Mouse (Mus musculus): ENCODE results near the gene Rfc5. TPM values are rescaled to one million over a fixed set of nuclear protein-coding genes. Genes with fewer than 3 reads are reported as not detected.
A peak's percentile ranks its signal among the peaks of the same experiment; 100 is the strongest.

Gene Rfc5
- polyA plus RNA-seq, 1 experiment = 18.5 TPM

DNA sequence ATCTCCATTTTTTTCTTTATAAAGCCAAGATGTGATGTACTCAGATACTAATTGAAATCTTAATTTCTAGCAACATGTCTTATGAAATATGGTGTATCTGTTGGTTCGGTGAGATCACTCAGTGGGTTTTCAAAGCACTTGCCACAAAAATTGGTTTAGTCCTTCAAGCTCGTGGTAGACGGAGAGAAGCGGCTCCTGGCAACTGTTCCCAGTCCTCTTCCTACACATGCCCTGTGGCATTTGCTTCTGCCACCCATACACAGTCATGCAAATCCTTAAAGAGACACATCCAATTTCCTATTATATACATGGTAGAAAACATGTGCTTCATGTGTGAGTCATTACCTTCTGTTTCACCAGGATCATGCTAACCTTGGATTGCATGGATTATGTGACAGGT lies 27.3 kb downstream of the Rfc5 start:
- Histone ChIP-seq H3K4me3 (ENCODE audit: insufficient read depth, low read length) (no peak overlapping the region), H3K27ac (ENCODE audit: insufficient read depth, low read length) (no peak overlapping the region), H3K4me1 (ENCODE audit: control insufficient read depth, insufficient read depth, low read length) (peaks cover 29% of the 10 kb centered on the region)
- no peak for TF ChIP-seq CTCF (IDR thresholded peaks at IDR 0.05; ENCODE audit: extremely low read depth, insufficient read depth, low read length)
- TF ChIP-seq POLR2A (IDR thresholded peaks at IDR 0.05; ENCODE audit: extremely low read depth, insufficient read depth, low read length) = no peak

DNA sequence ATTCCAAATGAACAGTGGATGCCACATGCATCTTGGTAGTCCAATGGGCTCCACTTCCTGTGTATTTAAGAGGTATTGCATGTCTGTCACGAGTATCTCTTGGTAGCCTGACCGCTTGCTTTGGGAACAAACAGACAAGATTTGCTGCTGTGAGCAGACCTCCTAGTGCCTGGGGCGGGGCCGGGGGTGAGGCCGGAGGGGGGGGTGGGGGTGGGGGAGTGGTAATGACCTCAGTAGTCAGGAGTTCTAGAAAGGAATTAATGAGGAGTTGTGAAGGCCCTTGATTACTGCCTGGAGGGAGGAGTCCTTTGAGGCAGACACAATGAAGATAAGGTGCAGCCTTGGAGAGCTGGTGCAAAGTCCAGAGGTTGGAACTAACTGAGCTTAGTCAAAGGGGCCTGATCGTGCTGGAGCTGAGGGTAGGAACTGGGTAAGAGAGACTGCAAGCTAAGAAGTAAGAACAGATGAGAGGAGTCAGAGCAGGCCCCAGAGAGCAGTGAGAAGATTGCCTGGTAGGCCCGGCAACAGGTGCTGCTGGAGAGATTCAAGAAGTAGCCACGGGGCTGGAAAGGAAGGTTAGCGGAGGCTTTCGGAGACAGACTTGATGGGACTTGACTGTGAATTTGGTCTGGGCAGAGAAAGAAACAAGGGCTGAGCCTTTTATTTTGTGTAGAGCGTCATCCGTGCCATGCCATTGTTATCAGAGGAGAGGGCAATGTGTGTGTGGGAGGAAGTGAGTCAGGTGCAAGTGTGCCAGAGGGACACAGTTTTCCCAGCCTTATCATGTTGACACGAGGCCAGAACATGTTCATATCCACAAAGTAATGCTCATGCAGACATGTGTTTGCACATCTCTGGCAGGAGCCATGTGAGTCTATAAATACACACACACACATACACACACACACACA lies 28.0 kb downstream of the Rfc5 start:
- peaks cover 31% of the 10 kb centered on the region for H3K4me1 ChIP-seq (ENCODE audit: control insufficient read depth, insufficient read depth, low read length)
- H3K4me3 ChIP-seq (ENCODE audit: insufficient read depth, low read length) = no peak overlapping the region
- H3K27ac ChIP-seq (ENCODE audit: insufficient read depth, low read length) = 0 out of 2 replicates have a peak overlapping the region, but pooled peaks have one; percentile 7
- no peak for TF ChIP-seq CTCF (IDR thresholded peaks at IDR 0.05; ENCODE audit: extremely low read depth, insufficient read depth, low read length)
- no peak for TF ChIP-seq POLR2A (IDR thresholded peaks at IDR 0.05; ENCODE audit: extremely low read depth, insufficient read depth, low read length)

- Histone ChIP-seq H3K4me3 (ENCODE audit: insufficient read depth, low read length) (no peak overlapping the region), H3K4me1 (ENCODE audit: control insufficient read depth, insufficient read depth, low read length) (peaks cover 31% of the 10 kb centered on the region), H3K27ac (ENCODE audit: insufficient read depth, low read length) (no peak overlapping the region)
- no peak for TF ChIP-seq POLR2A (IDR thresholded peaks at IDR 0.05; ENCODE audit: extremely low read depth, insufficient read depth, low read length)
- TF ChIP-seq CTCF (IDR thresholded peaks at IDR 0.05; ENCODE audit: extremely low read depth, insufficient read depth, low read length) = no peak
These were observed 28.7 kb downstream of the Rfc5 start for GRCm38 (mm10) chr5:117360228-117360515.

DNA sequence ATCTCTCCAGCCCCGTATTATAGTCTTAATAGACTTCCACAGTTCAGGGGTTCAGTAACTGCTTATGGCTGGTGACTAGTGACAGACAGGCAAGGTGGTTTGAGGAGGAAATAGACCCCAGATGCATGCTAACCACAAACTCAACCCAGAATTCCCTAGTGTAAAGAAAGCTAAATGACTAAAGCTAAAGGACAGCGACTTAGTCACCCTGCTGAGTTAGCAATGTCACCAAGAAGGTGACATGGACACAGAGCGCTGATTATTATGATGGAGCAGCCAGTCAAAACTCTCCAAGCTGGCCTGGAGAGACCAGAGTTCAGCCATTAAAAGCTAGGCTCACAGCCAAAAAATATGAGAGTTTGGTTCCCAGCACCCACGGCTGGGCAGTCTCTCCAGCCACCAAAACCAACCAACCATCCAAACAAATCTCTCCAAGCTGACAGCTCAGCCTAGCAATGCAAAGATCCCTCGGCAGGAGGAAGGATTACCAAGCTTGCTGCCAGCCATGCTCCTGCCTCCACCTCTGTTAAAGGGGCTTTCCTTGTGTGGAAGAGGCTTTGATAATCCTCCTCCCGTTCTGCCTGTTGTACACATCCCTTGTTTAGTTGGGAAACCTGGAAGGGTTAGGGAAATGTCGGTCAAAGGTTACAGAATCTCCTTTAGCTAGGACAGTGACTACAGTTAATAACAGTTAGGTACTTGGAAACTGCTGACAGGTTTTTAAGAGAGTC lies 29.2 kb downstream of the Rfc5 start:
- TF ChIP-seq CTCF (IDR thresholded peaks at IDR 0.05; ENCODE audit: extremely low read depth, insufficient read depth, low read length) = no peak
- TF ChIP-seq POLR2A (IDR thresholded peaks at IDR 0.05; ENCODE audit: extremely low read depth, insufficient read depth, low read length) = no peak
- H3K4me1 ChIP-seq (ENCODE audit: control insufficient read depth, insufficient read depth, low read length) = peaks cover 31% of the 10 kb centered on the region
- H3K4me3 ChIP-seq (ENCODE audit: insufficient read depth, low read length) = no peak overlapping the region
- H3K27ac ChIP-seq (ENCODE audit: insufficient read depth, low read length) = no peak overlapping the region

DNA sequence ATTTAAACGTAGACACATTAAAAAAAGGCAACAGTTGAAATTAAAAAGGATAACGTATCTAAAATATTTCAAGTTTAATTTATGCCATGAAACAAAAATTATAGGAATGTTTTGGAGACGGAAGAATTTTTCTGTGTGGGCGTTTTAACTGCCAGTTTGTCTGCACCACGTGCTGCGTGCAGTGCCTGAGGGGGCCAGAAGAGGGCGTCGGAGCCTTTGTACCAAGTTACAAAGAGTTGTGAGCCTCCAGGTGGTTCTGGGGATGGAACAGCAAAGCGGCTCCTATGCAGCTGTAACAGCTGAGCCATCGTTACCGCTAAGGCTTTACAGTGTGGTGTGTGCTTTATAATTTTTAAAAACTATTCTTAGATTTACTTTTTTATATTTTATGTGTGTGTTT lies 30.1 kb downstream of the Rfc5 start:
- Histone ChIP-seq H3K4me3 (ENCODE audit: insufficient read depth, low read length) (peak overlapping the region; percentile 99), H3K4me1 (ENCODE audit: control insufficient read depth, insufficient read depth, low read length) (peaks cover 27% of the 10 kb centered on the region), H3K27ac (ENCODE audit: insufficient read depth, low read length) (no peak overlapping the region)
- TF ChIP-seq CTCF (IDR thresholded peaks at IDR 0.05; ENCODE audit: extremely low read depth, insufficient read depth, low read length) (peak; percentile 72), POLR2A (IDR thresholded peaks at IDR 0.05; ENCODE audit: extremely low read depth, insufficient read depth, low read length) (no peak)

DNA sequence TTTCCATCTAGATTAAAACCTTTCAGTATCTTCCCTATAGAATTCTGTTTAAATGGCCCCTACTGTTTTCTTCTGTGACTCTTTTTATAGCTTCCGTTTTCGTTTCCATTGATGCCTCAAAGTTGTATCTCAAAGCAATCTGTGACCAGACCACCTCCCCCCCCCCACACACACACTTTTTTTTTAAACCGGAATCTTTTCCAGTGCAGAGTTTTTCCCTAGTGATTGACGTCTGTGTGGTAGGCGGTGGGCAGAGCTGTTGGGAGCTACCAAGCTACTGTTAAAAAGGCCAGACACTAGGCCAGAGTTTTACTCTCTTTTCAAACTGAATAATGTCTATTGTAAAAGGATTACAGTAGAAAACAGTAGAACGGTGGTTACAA lies 30.6 kb downstream of the Rfc5 start:
- Histone ChIP-seq H3K27ac (ENCODE audit: insufficient read depth, low read length) (peak overlapping the region; percentile 97), H3K4me3 (ENCODE audit: insufficient read depth, low read length) (peak overlapping the region; percentile 99), H3K4me1 (ENCODE audit: control insufficient read depth, insufficient read depth, low read length) (peaks cover 26% of the 10 kb centered on the region)
- TF ChIP-seq POLR2A (IDR thresholded peaks at IDR 0.05; ENCODE audit: extremely low read depth, insufficient read depth, low read length) (no peak), CTCF (IDR thresholded peaks at IDR 0.05; ENCODE audit: extremely low read depth, insufficient read depth, low read length) (no peak)

- Histone ChIP-seq H3K4me3 (ENCODE audit: insufficient read depth, low read length) (peak overlapping the region; percentile 99), H3K27ac (ENCODE audit: insufficient read depth, low read length) (peak overlapping the region; percentile 97), H3K4me1 (ENCODE audit: control insufficient read depth, insufficient read depth, low read length) (peaks cover 24% of the 10 kb centered on the region)
- no peak for TF ChIP-seq POLR2A (IDR thresholded peaks at IDR 0.05; ENCODE audit: extremely low read depth, insufficient read depth, low read length)
- TF ChIP-seq CTCF (IDR thresholded peaks at IDR 0.05; ENCODE audit: extremely low read depth, insufficient read depth, low read length) = no peak
These were observed 31.2 kb downstream of the Rfc5 start for GRCm38 (mm10) chr5:117357478-117358247.

GRCm38 (mm10) chr5:117357129-117357477 lies 31.7 kb downstream of the Rfc5 start, which contains the start of gene Wsb2:
TSS of gene Wsb2 (plus strand) at chr5:117357304.
- peak within 1 kb of the TSS; percentile 99 for H3K4me3 ChIP-seq (ENCODE audit: insufficient read depth, low read length)
- peaks cover 20% of the 10 kb centered on the region for H3K4me1 ChIP-seq (ENCODE audit: control insufficient read depth, insufficient read depth, low read length)
- peak within 1 kb of the TSS; percentile 97 for H3K27ac ChIP-seq (ENCODE audit: insufficient read depth, low read length)
- TF ChIP-seq POLR2A (IDR thresholded peaks at IDR 0.05; ENCODE audit: extremely low read depth, insufficient read depth, low read length) = no peak
- no peak for TF ChIP-seq CTCF (IDR thresholded peaks at IDR 0.05; ENCODE audit: extremely low read depth, insufficient read depth, low read length)

DNA sequence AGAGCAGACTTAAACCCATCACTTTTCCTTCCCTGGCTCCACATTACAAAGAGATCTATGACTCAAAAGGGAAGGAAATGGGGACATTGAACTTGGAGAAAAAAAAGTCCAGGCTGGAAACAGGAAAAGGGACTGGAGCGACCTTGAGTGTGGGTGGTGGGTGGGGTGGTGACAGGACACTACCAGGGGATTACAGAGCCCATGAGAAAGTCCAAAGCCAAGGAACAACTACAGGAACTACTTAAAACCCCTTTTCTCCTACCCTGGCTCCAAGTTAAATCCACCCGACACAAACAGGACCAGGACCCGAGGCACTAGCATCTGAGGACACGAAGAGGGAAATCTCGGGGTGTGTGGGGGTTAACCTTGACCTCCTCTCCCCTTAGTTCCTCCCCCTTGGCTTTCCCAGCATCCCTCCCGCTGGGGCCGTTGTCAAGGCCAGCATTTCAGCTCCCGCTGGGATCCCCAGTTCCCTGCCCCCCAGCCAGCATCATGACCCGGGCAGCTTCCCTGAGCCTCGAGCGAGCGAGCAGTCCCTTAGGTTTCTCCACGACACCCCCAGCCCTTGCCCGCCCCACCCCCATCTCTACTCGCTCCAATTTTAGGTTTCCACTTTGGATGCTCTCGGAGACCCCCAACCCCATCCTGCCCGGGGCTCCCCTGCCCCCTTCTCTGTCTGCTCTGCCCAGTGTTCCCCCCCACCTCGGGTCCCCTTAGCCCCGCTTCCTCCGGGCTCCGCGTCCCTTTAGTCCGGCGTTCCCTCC lies 32.3 kb downstream of the Rfc5 start:
- TF ChIP-seq POLR2A (IDR thresholded peaks at IDR 0.05; ENCODE audit: extremely low read depth, insufficient read depth, low read length) (0 out of 2 replicates have a peak, but pooled peaks have one; percentile 21), CTCF (IDR thresholded peaks at IDR 0.05; ENCODE audit: extremely low read depth, insufficient read depth, low read length) (no peak)
- Histone ChIP-seq H3K27ac (ENCODE audit: insufficient read depth, low read length) (peak overlapping the region; percentile 18), H3K4me3 (ENCODE audit: insufficient read depth, low read length) (peak overlapping the region; percentile 99), H3K4me1 (ENCODE audit: control insufficient read depth, insufficient read depth, low read length) (peaks cover 18% of the 10 kb centered on the region)
